Mouse (Mus musculus): ENCODE results near the gene Il27. TPM values are rescaled to one million over a fixed set of nuclear protein-coding genes. Genes with fewer than 3 reads are reported as not detected.

The Il27 gene
- polyA plus RNA-seq (2012; rRNA removed; ENCODE audit: low replicate concordance): 0.85 and 1.1 TPM in 2 replicates

DNA sequence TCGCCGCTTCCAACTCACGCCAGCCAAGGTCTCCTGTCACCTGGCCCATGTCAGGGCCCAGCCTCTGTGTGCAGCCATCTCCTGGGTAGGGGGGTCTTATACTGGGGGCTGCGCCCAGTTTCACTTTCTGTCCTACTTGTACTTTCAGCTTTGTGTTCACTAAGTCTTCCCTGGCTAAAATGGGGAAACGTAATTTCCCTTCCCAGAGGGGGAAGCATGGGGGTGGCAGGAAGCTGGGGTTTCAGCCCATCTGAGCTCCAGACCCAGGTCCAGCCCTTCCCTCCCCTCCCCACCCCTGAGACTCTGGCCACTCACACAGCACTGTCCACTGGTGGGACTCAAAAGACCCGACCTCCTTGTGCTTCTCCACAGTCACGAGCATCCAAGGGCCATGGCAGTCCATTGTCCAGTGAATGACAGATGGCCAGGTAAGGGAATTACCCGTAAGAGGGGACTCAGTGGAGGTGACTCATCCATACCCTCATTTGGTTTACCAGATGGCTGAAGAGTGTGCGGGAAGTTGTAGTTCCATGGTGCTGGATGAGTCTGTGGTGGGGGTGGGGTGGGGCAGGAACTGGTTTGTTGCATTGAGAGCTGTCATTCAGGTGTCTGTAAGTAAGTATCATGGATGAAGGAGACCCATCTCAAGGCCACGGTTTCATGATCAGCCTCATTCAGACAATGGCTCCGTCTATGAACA is at the start of gene Il27:
Il27 (minus strand) TSS at position 80 of the 700 bp plus-strand sequence.

DNA sequence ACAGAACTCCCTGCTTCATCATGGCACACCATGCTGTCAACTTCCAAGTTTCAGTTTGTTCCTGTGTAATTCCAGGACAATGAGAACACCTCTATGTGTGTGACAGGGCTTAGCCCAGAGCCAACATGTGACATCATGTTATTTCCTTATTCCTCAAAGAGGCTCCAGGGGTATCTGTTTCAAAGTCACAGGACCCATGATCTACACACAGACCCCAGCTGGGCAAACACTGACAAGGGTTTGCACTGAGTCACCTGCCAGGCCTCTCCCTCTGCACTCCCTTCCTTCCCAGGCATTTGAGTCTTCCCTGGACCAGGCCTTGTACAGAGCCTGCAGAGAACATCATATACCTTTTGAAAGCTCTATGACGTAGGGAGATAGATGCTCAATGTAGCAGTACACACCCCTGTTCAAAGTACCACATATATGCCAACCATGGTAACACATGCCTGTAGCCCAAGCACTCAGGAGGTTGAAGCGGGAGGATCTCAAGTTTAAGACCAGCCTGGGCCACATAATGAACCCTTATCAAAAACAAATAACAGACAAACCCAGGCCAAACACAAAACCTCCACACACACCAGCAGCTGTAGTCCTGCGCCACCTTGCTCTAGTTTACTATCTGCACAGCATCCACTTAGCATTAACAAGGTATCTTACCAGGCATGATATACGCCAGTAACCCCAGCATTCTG is 36.2 kb upstream of the Il27 start, which contains the start of gene Nupr1:
Nupr1 (minus strand) TSS at position 38 of the 695 bp plus-strand sequence.

DNA sequence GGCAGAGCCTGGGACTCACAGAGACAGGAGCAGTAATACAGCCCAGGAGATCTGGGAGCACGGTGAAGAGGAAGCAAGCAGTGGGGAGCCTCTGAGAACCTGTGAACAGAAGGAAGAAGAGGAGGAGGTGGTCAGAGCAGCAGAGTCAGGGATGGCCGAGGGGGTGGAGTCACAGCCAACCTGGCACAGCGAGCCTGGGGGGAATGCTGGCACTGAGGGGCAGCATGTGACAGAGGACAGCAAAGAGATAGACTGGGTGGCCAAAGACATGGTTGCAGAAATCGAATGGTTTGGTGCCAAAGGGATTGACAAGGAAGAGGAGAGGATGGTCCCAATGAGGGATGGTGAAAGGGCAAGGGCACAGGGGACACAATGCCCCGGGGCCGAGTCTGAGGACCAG is 9.0 kb downstream of the Il27 start, which contains the start of gene Cln3:
Cln3 (minus strand) TSS at position 101 of the 400 bp plus-strand sequence.

GRCm38 (mm10) chr7:126584506-126584977 is 10.2 kb downstream of the Il27 start, which contains the start of gene Apobr:
Apobr (plus strand) TSS chr7:126584942.

DNA sequence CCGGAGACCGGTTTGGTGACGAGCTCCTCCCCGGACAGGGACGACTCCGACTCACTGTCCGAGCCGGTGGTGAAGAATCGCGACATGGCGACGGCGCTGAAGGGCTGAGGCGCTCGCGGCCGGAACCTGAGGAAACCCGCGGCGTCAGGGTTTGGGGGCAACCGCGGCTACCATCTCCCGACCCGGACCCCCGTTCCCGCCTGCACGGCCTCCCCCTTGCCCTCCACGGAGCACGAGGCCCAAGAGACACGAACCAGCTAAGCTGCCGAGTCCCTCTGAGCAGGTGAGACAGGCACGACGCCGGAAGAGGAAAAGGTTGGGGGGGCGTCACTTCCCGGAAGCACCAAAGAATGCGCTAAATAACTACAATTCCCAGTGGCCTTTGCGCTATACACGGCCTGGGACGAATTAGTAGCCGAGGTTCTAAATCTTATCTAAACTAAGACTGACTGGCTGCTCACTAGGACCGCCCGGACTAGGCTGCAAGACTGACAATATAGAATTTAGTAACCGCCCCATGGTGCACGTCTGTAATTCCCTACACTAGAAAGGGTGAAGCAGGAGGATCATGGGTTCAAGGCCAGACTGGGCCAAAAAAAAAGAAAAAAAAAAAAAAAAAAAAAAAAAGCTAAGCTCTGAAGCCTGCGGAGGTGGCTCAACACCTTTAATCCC is 28.5 kb downstream of the Il27 start, which contains the start of gene Eif3c:
Eif3c (minus strand) TSS at position 318 of the 672 bp plus-strand sequence.

Other genes starting within 250 kb of the Il27 start
- 93.8 and 276 TPM in 2 replicates for gene Lat, start 225.4 kb downstream of the Il27 start, polyA plus RNA-seq (2012; rRNA removed; ENCODE audit: low replicate concordance)
- gene Spns1, start 217.5 kb downstream of the Il27 start, polyA plus RNA-seq (2012; rRNA removed; ENCODE audit: low replicate concordance): 135 and 254 TPM in 2 replicates
- gene Nfatc2ip, start 198.2 kb downstream of the Il27 start, polyA plus RNA-seq (2012; rRNA removed; ENCODE audit: low replicate concordance): 7.1 and 7.5 TPM in 2 replicates
- gene Cd19, start 180.1 kb downstream of the Il27 start, polyA plus RNA-seq (2012; rRNA removed; ENCODE audit: low replicate concordance): 72.1 and 77.6 TPM in 2 replicates
- 28.7 and 43.5 TPM in 2 replicates for gene Rabep2, start 166.2 kb downstream of the Il27 start, polyA plus RNA-seq (2012; rRNA removed; ENCODE audit: low replicate concordance)
- 2.1 and 8,579 TPM in 2 replicates for gene Atp2a1, start 131.8 kb downstream of the Il27 start, polyA plus RNA-seq (2012; rRNA removed; ENCODE audit: low replicate concordance)
- gene Sh2b1, start 119.5 kb downstream of the Il27 start, polyA plus RNA-seq (2012; rRNA removed; ENCODE audit: low replicate concordance): 72.9 and 90.1 TPM in 2 replicates
- 127 and 145 TPM in 2 replicates for gene Tufm, start 107.6 kb downstream of the Il27 start, polyA plus RNA-seq (2012; rRNA removed; ENCODE audit: low replicate concordance)
- 133 and 391 TPM in 2 replicates for gene Atxn2l, start 91.5 kb downstream of the Il27 start, polyA plus RNA-seq (2012; rRNA removed; ENCODE audit: low replicate concordance)
- gene Eif3c, start 28.5 kb downstream of the Il27 start, polyA plus RNA-seq (2012; rRNA removed; ENCODE audit: low replicate concordance): 90.1 and 104 TPM in 2 replicates
- 10.8 and 21.5 TPM in 2 replicates for gene Apobr, start 10.0 kb downstream of the Il27 start, polyA plus RNA-seq (2012; rRNA removed; ENCODE audit: low replicate concordance)
- gene Cln3, start 9.1 kb downstream of the Il27 start, polyA plus RNA-seq (2012; rRNA removed; ENCODE audit: low replicate concordance): 100 and 141 TPM in 2 replicates
- 40.6 and 61.2 TPM in 2 replicates for gene Nupr1, start 35.9 kb upstream of the Il27 start, polyA plus RNA-seq (2012; rRNA removed; ENCODE audit: low replicate concordance)
- gene Sgf29, start 54.4 kb upstream of the Il27 start, polyA plus RNA-seq (2012; rRNA removed; ENCODE audit: low replicate concordance): 71.7 and 78.0 TPM in 2 replicates
- gene Sult1a1, start 81.5 kb upstream of the Il27 start, polyA plus RNA-seq (2012; rRNA removed; ENCODE audit: low replicate concordance): 130 and 194 TPM in 2 replicates
- 29.7 and 49.0 TPM in 2 replicates for gene Bola2, start 100.5 kb upstream of the Il27 start, polyA plus RNA-seq (2012; rRNA removed; ENCODE audit: low replicate concordance)
- 27.3 and 33.4 TPM in 2 replicates for gene Slx1b, start 100.8 kb upstream of the Il27 start, polyA plus RNA-seq (2012; rRNA removed; ENCODE audit: low replicate concordance)
- gene Coro1a, start 112.8 kb upstream of the Il27 start, polyA plus RNA-seq (2012; rRNA removed; ENCODE audit: low replicate concordance): 442 and 1,092 TPM in 2 replicates
- gene Mapk3, start 164.7 kb upstream of the Il27 start, polyA plus RNA-seq (2012; rRNA removed; ENCODE audit: low replicate concordance): 204 and 252 TPM in 2 replicates
- 40.1 and 57.3 TPM in 2 replicates for gene Gdpd3, start 171.4 kb upstream of the Il27 start, polyA plus RNA-seq (2012; rRNA removed; ENCODE audit: low replicate concordance)
- gene Ypel3, start 182.0 kb upstream of the Il27 start, polyA plus RNA-seq (2012; rRNA removed; ENCODE audit: low replicate concordance): 391 and 922 TPM in 2 replicates
- gene Tbx6, start 186.5 kb upstream of the Il27 start, polyA plus RNA-seq (2012; rRNA removed; ENCODE audit: low replicate concordance): 11.6 and 16.3 TPM in 2 replicates
- gene Ppp4c, start 197.6 kb upstream of the Il27 start, polyA plus RNA-seq (2012; rRNA removed; ENCODE audit: low replicate concordance): 180 and 199 TPM in 2 replicates
- 44.5 and 50.4 TPM in 2 replicates for gene Fam57b, start 202.7 kb upstream of the Il27 start, polyA plus RNA-seq (2012; rRNA removed; ENCODE audit: low replicate concordance)
- gene 4930451I11Rik, start 236.7 kb upstream of the Il27 start, polyA plus RNA-seq (2012; rRNA removed; ENCODE audit: low replicate concordance): not detected in 2 replicates

All from mammary gland, adult 2 months (tissue).